Mouse (Mus musculus): ENCODE measurements at regions not wholly inside any gene's neighbourhood (a gene's known extent, or its start where the extent isn't known, plus 50 kb on each side); places are given as distances from the start of the nearest gene placed in this dataset.

DNA sequence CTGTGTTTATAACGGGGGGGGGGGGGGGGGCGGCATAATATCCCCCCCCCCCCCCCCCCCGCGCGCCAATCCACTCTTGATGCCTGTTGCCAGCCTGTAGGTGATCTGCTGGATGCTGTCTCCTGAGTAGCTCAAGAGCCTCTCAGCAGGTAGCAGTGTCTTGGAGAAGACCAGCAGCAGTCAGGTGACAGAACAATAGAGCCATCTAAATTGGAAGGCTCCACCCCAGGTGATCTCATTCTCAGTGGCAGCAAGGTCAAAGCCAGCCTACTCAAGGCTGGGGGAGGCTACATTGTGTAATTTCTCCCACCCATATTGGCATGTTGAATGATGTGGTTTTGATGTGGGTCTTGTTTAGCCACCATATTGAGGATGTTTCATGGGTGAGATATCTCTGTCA, 338.3 kb upstream of the Zfp804a start:
- Histone ChIP-seq H3K4me1 (ENCODE audit: control insufficient read depth in 2 of 2, insufficient read depth in 2 of 2, low read length in 2 of 2, poor library complexity in 1 of 2) (peaks cover 0 to 1% of the 10 kb centered on the region in 2 experiments; a peak in 1 of 4 replicates), H3K9me3 (ENCODE audit: control insufficient read depth, insufficient read depth, low read depth, low read length) (no peaks in the 10 kb centered on the region), H3K27ac (ENCODE audit: insufficient read depth, low read depth, low read length, poor library complexity, severe bottlenecking) (no peak overlapping the region), H3K4me3 (ENCODE audit: insufficient read depth in 1 of 2, low read depth in 1 of 2, low read length in 2 of 2, poor library complexity in 1 of 2, severe bottlenecking in 1 of 2) (no peak overlapping the region), H3K9ac (ENCODE audit: insufficient read depth, low read depth, low read length, poor library complexity, severe bottlenecking) (no peak overlapping the region), H3K36me3 (ENCODE audit: control insufficient read depth, insufficient read depth, low read length, poor library complexity, severe bottlenecking) (no peaks in the 10 kb centered on the region)
- DNase-seq (ENCODE audit: low read depth, low spot score): peak; percentile 7
- in situ Hi-C loops (cut with MboI; ENCODE audit: low sequenced_read_pairs in 2 of 2, unreplicated experiment in 2 of 2): no loop called here
- no peak for TF ChIP-seq MAFK (IDR thresholded peaks at IDR 0.05; ENCODE audit: insufficient read depth, low read depth, low read length)
- TF ChIP-seq ZNF384 (IDR thresholded peaks at IDR 0.05; ENCODE audit: low read depth, low read length): no peak
- TF ChIP-seq CHD2 (IDR thresholded peaks at IDR 0.05; ENCODE audit: low read depth, low read length): no peak
- no peak for TF ChIP-seq ZC3H11A (IDR thresholded peaks at IDR 0.05; ENCODE audit: borderline replicate concordance, low read depth, low read length)
- no peak for TF ChIP-seq HCFC1 (IDR thresholded peaks at IDR 0.05; ENCODE audit: borderline replicate concordance, insufficient read depth, low read length)

DNA sequence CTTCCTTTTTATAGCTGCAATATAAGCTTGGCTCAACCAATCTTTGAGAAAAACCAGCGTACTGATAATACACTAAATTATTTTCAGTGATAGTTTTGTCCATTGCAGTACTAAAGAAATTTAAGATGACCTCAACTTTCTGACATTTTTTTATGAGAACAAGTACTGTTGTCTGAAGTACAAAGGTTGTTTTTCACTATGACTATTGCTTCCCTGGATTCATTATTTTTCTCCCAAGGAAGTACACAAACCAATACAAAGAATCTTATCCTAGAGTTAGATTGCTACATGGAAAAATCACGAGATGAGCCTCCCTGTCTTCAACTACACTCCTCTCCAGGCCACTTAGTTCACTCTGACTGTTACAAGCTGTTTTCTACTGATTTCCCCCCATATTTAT, 319.5 kb upstream of the Zfp804a start:
- in situ Hi-C loops (cut with MboI; ENCODE audit: low sequenced_read_pairs in 2 of 2, unreplicated experiment in 2 of 2): no loop called here
- Histone ChIP-seq H3K9me3 (ENCODE audit: control insufficient read depth, insufficient read depth, low read depth, low read length) (no peaks in the 10 kb centered on the region), H3K4me1 (ENCODE audit: control insufficient read depth in 2 of 2, insufficient read depth in 2 of 2, low read length in 2 of 2, poor library complexity in 1 of 2) (no peaks in the 10 kb centered on the region), H3K27ac (ENCODE audit: insufficient read depth, low read depth, low read length, poor library complexity, severe bottlenecking) (no peak overlapping the region), H3K36me3 (ENCODE audit: control insufficient read depth, insufficient read depth, low read length, poor library complexity, severe bottlenecking) (no peaks in the 10 kb centered on the region), H3K9ac (ENCODE audit: insufficient read depth, low read depth, low read length, poor library complexity, severe bottlenecking) (no peak overlapping the region), H3K4me3 (ENCODE audit: insufficient read depth in 1 of 2, low read depth in 1 of 2, low read length in 2 of 2, poor library complexity in 1 of 2, severe bottlenecking in 1 of 2) (no peak overlapping the region)
- no peak for DNase-seq (ENCODE audit: low read depth, low spot score)
- no peak for TF ChIP-seq ZC3H11A (IDR thresholded peaks at IDR 0.05; ENCODE audit: borderline replicate concordance, low read depth, low read length)
- TF ChIP-seq ZNF384 (IDR thresholded peaks at IDR 0.05; ENCODE audit: low read depth, low read length): no peak
- TF ChIP-seq MAFK (IDR thresholded peaks at IDR 0.05; ENCODE audit: insufficient read depth, low read depth, low read length): no peak
- TF ChIP-seq HCFC1 (IDR thresholded peaks at IDR 0.05; ENCODE audit: borderline replicate concordance, insufficient read depth, low read length): no peak

DNA sequence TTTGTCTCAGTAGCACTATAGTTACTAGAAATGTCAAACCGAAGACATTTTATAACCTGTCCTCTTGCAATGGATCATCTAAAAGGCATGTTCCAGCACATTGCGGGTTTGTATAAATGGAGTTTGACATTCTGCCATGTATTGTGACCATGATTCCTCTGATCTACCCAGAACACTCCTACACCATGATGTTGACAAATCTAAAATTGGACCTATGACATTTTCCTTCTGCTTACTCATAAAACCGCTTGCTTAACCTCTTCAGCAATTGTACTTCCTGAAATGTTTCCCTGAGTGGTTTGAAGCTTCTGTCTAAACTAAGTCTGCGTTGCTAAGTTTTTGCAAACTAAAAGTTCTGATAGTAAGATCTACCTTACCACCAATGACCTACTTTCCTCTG, 319.0 kb upstream of the Zfp804a start:
- Histone ChIP-seq H3K36me3 (ENCODE audit: control insufficient read depth, insufficient read depth, low read length, poor library complexity, severe bottlenecking) (no peaks in the 10 kb centered on the region), H3K4me1 (ENCODE audit: control insufficient read depth in 2 of 2, insufficient read depth in 2 of 2, low read length in 2 of 2, poor library complexity in 1 of 2) (no peaks in the 10 kb centered on the region), H3K9ac (ENCODE audit: insufficient read depth, low read depth, low read length, poor library complexity, severe bottlenecking) (no peak overlapping the region), H3K27ac (ENCODE audit: insufficient read depth, low read depth, low read length, poor library complexity, severe bottlenecking) (no peak overlapping the region), H3K4me3 (ENCODE audit: insufficient read depth in 1 of 2, low read depth in 1 of 2, low read length in 2 of 2, poor library complexity in 1 of 2, severe bottlenecking in 1 of 2) (no peak overlapping the region), H3K9me3 (ENCODE audit: control insufficient read depth, insufficient read depth, low read depth, low read length) (no peaks in the 10 kb centered on the region)
- TF ChIP-seq HCFC1 (IDR thresholded peaks at IDR 0.05; ENCODE audit: borderline replicate concordance, insufficient read depth, low read length): no peak
- no peak for TF ChIP-seq CHD2 (IDR thresholded peaks at IDR 0.05; ENCODE audit: low read depth, low read length)
- TF ChIP-seq ZNF384 (IDR thresholded peaks at IDR 0.05; ENCODE audit: low read depth, low read length): no peak
- no peak for TF ChIP-seq ZC3H11A (IDR thresholded peaks at IDR 0.05; ENCODE audit: borderline replicate concordance, low read depth, low read length)
- no peak for TF ChIP-seq MAFK (IDR thresholded peaks at IDR 0.05; ENCODE audit: insufficient read depth, low read depth, low read length)
- DNase-seq (ENCODE audit: low read depth, low spot score): no peak
- in situ Hi-C loops (cut with MboI; ENCODE audit: low sequenced_read_pairs in 2 of 2, unreplicated experiment in 2 of 2): no loop called here

DNA sequence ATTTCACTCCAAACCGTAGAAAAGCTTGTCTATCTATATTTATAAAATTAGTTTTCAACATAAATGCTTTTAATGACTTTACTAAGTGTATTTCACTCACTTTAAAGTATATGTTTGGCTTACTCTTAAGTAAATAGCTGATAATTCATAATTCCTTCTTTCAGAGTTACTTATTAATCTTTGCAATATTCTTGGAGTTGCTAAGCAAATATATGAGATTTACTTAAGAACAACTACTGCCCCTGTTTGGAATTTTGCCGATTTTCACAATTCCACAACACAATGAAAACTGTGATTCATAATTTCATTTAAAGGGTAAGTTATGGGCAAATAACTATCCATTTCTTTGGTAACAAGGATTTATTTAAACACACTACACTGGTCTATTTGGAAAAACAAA, 287.2 kb upstream of the Zfp804a start:
- Histone ChIP-seq H3K4me1 (ENCODE audit: control insufficient read depth in 2 of 2, insufficient read depth in 2 of 2, low read length in 2 of 2, poor library complexity in 1 of 2) (no peaks in the 10 kb centered on the region), H3K9ac (ENCODE audit: insufficient read depth, low read depth, low read length, poor library complexity, severe bottlenecking) (no peak overlapping the region), H3K36me3 (ENCODE audit: control insufficient read depth, insufficient read depth, low read length, poor library complexity, severe bottlenecking) (no peaks in the 10 kb centered on the region), H3K4me3 (ENCODE audit: insufficient read depth in 1 of 2, low read depth in 1 of 2, low read length in 2 of 2, poor library complexity in 1 of 2, severe bottlenecking in 1 of 2) (no peak overlapping the region), H3K9me3 (ENCODE audit: control insufficient read depth, insufficient read depth, low read depth, low read length) (no peaks in the 10 kb centered on the region), H3K27ac (ENCODE audit: insufficient read depth, low read depth, low read length, poor library complexity, severe bottlenecking) (no peak overlapping the region)
- no peak for DNase-seq (ENCODE audit: low read depth, low spot score)
- in situ Hi-C loops (cut with MboI; ENCODE audit: low sequenced_read_pairs in 2 of 2, unreplicated experiment in 2 of 2): no loop called here
- TF ChIP-seq HCFC1 (IDR thresholded peaks at IDR 0.05; ENCODE audit: borderline replicate concordance, insufficient read depth, low read length) (no peak), ZC3H11A (IDR thresholded peaks at IDR 0.05; ENCODE audit: borderline replicate concordance, low read depth, low read length) (no peak), MAFK (IDR thresholded peaks at IDR 0.05; ENCODE audit: insufficient read depth, low read depth, low read length) (no peak), CHD2 (IDR thresholded peaks at IDR 0.05; ENCODE audit: low read depth, low read length) (no peak), ZNF384 (IDR thresholded peaks at IDR 0.05; ENCODE audit: low read depth, low read length) (no peak)

DNA sequence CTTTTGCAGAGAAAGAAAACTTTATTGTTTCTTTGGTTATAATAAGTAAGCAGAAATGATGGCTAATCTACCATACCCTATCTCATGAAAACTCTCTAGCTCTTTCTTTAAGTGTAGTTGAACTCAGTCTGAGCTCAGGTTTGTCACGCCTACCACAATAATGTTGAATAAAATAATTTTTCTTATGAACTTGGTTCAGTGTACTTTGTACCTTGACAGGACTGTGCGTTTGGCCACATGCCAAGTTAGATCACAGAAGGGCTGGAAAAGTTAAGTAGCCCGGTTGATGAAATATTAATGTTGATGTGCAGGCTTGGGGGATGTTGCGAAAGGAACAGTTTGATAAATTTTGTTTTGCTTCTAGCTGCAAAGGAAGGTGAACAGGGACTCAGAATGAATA, 270.0 kb upstream of the Zfp804a start:
- in situ Hi-C loops (cut with MboI; ENCODE audit: low sequenced_read_pairs in 2 of 2, unreplicated experiment in 2 of 2): no loop called here
- Histone ChIP-seq H3K36me3 (ENCODE audit: control insufficient read depth, insufficient read depth, low read length, poor library complexity, severe bottlenecking) (no peaks in the 10 kb centered on the region), H3K4me3 (ENCODE audit: insufficient read depth in 1 of 2, low read depth in 1 of 2, low read length in 2 of 2, poor library complexity in 1 of 2, severe bottlenecking in 1 of 2) (no peak overlapping the region), H3K9me3 (ENCODE audit: control insufficient read depth, insufficient read depth, low read depth, low read length) (no peaks in the 10 kb centered on the region), H3K9ac (ENCODE audit: insufficient read depth, low read depth, low read length, poor library complexity, severe bottlenecking) (no peak overlapping the region), H3K4me1 (ENCODE audit: control insufficient read depth in 2 of 2, insufficient read depth in 2 of 2, low read length in 2 of 2, poor library complexity in 1 of 2) (no peaks in the 10 kb centered on the region), H3K27ac (ENCODE audit: insufficient read depth, low read depth, low read length, poor library complexity, severe bottlenecking) (no peak overlapping the region)
- no peak for DNase-seq (ENCODE audit: low read depth, low spot score)
- TF ChIP-seq HCFC1 (IDR thresholded peaks at IDR 0.05; ENCODE audit: borderline replicate concordance, insufficient read depth, low read length): no peak
- TF ChIP-seq MAFK (IDR thresholded peaks at IDR 0.05; ENCODE audit: insufficient read depth, low read depth, low read length): no peak
- no peak for TF ChIP-seq CHD2 (IDR thresholded peaks at IDR 0.05; ENCODE audit: low read depth, low read length)
- TF ChIP-seq ZNF384 (IDR thresholded peaks at IDR 0.05; ENCODE audit: low read depth, low read length): no peak
- TF ChIP-seq ZC3H11A (IDR thresholded peaks at IDR 0.05; ENCODE audit: borderline replicate concordance, low read depth, low read length): no peak
